Mouse (Mus musculus): ENCODE data around the gene Adam30.

Gene Adam30

DNA sequence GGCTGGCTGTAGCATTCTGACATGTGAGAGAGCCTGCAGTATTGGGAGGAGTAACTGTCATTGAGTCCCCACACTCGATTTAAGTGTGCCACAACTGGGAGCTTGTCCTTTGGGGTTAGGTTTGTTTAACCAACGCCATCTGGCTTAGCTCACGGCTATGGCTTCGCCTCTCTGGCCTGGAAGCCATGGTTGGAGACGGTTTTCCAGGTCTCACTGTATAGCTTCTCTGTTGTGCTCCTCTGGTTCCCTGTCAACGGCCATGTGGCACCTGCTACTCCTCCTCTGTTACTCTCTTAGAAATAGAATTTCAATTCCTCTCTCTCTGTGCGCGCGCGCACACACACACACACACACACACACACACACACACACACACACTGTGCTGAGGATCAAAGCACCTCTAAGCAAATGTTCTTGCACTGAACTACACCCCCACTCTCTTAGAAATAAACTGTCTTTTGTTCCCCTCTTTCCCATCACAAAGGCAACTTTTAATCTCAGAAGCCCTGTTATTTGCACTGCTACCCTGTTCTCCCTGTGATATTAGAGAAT lies 24.8 kb downstream of the Adam30 start:
- no peak for DNase-seq (ENCODE audit: low spot score in 2 of 2)

DNA sequence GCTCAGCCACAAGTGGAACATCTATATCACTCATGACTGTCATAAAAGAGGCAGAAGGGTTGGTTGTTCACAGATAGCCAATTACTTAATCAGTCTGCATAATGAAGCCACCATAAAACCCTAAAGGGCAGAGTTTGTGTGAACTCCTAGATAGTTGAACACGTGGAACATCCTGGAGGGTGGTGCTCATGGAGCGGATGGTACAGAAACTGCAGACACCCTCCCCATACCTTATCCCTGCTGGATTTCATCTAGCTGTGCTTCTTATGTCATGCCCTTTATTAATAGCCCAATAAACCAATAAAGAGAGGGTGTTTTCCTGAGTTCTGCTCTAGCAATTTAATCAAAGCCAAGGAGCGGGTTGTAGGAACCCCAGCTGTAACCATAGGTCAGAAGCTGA lies 27.3 kb downstream of the Adam30 start:
- DNase-seq (ENCODE audit: low spot score in 2 of 2): no peak

DNA sequence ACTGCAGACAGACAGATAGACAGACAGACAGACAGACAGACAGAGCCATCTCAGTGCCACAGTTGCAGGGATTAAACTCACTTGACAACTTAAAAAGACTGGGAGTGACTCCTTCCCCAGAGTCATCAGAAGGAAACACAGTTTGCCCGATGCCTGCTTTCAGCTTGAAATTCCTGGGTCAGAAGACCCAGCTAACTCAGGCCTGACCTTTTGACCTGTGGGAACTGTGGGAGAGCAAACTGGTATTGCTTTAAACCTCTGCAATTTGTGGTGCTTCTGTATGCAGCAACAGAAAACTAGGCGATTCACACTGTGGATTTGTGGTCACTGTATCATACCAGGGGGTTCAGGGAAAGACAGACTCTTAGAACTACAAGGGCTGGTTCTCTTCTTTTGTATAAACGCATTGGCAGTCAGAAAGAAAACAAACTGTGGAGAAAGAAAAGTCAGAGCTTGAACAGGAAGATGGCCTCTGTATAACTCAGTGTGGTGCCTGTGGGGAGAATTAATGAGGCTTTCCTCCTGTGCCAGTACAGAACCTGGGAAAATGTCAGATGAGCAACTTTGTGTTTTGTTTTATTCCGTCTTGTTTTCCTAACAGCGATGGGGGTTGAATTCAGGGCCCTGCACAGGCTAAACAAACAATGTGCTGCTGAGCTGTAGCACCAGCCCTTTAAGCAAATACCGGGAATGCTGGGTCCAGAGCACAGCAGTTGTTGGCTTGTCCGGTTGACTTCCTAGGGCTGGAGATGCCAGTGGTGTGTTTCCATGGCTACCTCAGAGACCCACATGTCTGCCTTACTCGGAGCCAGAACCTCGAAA lies 37.5 kb downstream of the Adam30 start:
- no peak for DNase-seq (ENCODE audit: low spot score in 2 of 2)

- DNase-seq (ENCODE audit: low spot score in 2 of 2): no peak
Measured at GRCm38 (mm10) chr3:98199747-98200146, 39.3 kb downstream of the Adam30 start.

DNA sequence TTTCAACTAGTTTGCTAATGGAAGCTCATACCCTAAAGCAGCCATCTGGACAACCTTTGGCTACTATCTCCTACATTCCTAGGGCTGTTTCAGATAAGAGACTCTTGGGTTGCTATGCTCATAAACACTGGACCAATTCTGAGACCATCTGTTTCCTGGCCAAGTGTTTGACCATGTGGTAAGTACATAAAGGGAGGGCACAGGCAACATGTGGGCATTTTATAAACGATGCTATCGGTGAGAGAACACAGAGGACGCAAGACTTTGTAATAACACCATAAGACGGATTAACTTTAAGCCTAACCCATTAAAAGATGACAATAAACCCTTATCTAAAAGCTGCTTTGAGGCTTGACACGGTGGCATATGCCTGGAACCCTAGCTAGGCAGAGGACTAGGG lies 42.9 kb downstream of the Adam30 start:
- DNase-seq (ENCODE audit: low spot score in 2 of 2): no peak

DNA sequence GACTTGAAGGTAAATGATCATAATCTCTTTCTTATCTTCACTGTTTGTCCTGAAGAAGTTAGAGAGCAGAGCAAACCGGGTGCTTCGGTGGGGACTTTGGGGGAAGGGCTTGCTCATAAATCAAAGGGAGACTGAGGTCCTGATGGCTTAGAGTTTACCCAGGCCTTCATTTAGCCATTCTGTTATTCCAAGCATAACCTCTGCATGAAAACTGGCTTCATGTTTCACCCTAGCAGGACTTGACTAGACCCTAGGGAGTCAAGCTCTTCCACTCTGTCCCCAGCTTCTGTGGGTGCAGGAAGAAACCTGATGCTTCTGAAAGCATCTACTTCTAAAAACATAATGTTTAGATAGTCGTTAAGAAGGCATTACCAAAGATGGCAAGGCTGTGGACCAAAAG lies 46.5 kb downstream of the Adam30 start:
- DNase-seq (ENCODE audit: low spot score in 2 of 2): no peak

GRCm38 (mm10) chr3:98209161-98209560 lies 48.7 kb downstream of the Adam30 start:
- no peak for DNase-seq (ENCODE audit: low spot score in 2 of 2)

DNA sequence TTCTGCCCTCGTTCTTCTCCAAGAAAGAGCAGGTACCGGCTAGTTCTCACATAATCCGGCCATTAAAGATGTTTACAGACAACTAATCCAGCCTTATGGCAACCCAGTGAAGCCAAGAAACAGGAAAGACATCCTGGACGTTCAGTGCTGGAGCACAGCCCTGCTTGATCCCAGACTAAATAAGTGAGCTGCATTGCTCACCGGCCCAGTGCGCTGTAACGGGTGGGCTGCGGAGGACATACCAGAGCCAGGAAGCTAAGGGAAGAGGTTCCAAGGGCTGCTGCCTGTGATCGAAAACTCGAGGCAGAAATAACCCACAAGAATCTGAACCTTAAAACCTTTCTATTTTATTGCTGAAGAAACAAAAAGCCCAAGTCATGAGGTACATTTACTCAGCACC lies 50.4 kb downstream of the Adam30 start:
- DNase-seq (ENCODE audit: low spot score in 2 of 2): no peak

DNA sequence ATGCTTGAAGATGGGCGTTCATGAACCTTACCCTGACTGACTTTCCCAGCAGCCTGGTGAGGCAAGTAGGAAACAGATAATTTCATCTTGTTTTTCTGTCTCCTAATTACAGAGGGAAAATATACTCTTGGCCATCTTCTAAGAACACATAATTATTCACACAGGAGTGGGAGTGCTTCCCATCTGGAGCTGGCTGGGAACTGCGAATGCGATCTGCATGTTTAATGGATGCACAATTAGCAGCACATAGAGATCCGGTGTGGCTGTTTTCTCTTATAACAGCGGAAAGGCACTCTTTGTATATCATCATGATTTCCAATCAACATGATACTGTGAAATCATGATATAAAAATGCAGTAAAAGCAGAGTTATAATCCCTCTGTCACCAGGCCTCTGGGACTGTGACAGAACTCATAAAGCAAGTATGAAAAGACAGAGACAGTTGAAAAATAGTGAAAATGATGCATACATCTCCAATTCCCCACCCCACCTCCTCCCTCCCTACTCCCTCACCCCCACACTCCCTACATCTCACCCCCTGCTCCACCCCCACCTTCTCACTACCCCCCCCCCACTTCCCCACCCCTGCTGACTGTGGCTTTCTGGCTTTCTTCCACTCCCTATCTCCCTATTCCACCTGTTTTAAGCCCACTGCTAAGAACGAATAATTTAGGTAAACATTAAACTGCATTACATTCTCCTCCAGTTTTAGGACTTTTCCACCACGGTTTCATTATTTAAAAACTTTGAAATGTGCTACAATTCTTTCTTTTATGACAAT lies 51.1 kb downstream of the Adam30 start:
- DNase-seq (ENCODE audit: low spot score in 2 of 2): no peak
